Mouse (Mus musculus): Measurements from ENCODE around the gene Olfr1271. TPM values are rescaled to one million over a fixed set of nuclear protein-coding genes. Genes with fewer than 3 reads are reported as not detected.
"Not testable (repeated sequence)": the region's sequence is repeated elsewhere in the genome, so short reads cannot be mapped to it uniquely, and the experiment has no call there.

The Olfr1271 gene
- not detected for total RNA-seq (2021)

DNA sequence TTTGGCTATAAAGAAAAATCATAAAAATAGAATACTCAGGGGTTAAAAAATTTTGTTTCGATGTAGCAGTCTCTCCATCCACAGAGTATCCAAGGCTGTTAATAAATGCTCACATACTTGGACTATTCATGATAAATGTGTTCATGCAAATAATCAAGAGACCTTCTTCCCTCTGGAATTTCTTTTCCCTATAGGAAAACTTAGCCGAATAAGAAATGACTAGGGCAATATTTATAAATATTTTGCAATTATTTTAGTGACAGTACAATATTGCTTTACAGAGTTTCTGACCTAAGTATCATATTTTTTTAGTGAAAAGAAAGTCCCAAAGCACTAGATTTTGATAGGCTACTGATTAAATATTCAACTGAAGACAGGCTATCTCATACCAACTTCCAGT lies at the start of gene Olfr1271:
Gene Olfr1271, minus strand, starts transcription at position 101 of the 400 bp plus-strand sequence.
- intact Hi-C loops (cut with DNase I): no loop called here
- DNase-seq (ENCODE audit: low spot score in 2 of 2): no peak

DNA sequence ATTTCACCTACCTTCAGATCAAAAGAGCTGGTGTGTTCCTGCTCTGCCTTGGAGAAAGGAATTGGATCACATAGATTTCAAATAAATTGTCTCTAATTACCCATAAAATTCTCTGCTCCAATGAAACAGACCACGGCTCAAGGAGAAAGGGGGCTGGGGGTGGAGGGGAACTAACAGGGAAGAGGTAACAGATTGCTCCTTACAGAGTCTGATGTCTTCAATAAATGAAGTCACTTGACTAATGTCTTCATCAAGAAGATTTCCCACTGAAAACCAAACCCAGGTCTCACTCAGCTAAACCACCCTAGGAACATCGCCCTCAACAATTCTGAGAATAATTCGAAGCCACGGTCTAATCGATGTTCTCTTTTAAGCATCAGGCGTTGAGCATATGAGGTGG lies 21.9 kb upstream of the Olfr1271 start, which contains the start of gene Olfr1272:
Gene Olfr1272, minus strand, starts transcription at position 101 of the 400 bp plus-strand sequence.
- intact Hi-C loops (cut with DNase I): no loop called here
- DNase-seq (ENCODE audit: low spot score in 2 of 2): no peak

DNA sequence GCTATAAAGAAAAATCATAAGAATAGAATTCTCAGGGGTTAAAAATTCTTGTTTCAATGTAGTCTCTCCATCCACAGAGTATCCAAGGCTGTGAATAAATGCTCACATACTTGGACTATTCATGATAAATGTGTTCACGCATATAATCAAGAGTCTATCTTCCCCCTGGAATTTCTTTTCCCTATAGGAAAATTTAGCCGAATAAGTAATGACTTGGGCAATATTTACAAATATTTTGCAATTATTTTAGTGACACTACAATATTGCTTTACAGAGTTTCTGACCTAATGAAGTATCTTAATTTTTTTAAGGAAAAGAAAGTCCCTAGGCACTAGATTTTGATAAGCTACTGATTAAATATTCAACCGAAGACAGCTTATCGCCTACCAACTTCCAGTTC lies 13.3 kb downstream of the Olfr1271 start, which contains the start of gene Olfr142:
Gene Olfr142, minus strand, starts transcription at position 101 of the 400 bp plus-strand sequence.
- no peak for DNase-seq (ENCODE audit: low spot score in 2 of 2)
- intact Hi-C loops (cut with DNase I): no loop called here

DNA sequence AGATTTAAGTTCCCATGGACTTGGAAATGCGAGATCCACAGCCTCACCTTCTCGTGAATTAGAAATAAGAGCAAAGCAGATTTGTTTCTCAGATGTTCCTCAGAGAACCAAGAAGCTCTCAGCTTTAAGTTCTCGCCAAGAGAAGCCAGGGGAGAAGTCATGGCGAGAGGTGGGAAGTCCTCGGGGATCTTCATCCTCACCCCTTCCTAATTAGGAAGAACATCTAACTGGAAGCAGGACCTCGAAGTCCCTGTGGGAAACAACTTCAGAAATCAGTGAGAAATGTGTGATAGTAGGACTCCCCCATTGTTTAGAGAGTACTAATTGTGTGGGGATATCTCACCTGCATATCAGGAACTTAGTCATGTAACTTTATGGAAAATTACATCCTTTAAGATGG lies 46.4 kb downstream of the Olfr1271 start, which contains the start of gene Olfr1506:
Gene Olfr1506, minus strand, starts transcription at position 101 of the 400 bp plus-strand sequence.
- intact Hi-C loops (cut with DNase I); DNase-seq (ENCODE audit: low spot score in 2 of 2): not testable (repeated sequence)

Other genes with a start within 250 kb of the Olfr1271 start
- not detected for gene Olfr1264, start 245.5 kb downstream of the Olfr1271 start, total RNA-seq (2021)
- not detected for gene Olfr1265, start 235.7 kb downstream of the Olfr1271 start, total RNA-seq (2021)
- not detected for gene Olfr140, start 207.4 kb downstream of the Olfr1271 start, total RNA-seq (2021)
- not detected for gene Olfr1269, start 149.6 kb downstream of the Olfr1271 start, total RNA-seq (2021)
- not detected for gene Olfr32, start 128.7 kb downstream of the Olfr1271 start, total RNA-seq (2021)
- gene Olfr1270, start 117.9 kb downstream of the Olfr1271 start, total RNA-seq (2021): not detected
- gene Olfr1506, start 46.5 kb downstream of the Olfr1271 start, total RNA-seq (2021): under 1 TPM in 1 of 2 experiments, not detected in 1; 0.18 TPM
- not detected for gene Olfr142, start 13.4 kb downstream of the Olfr1271 start, total RNA-seq (2021)
- gene Olfr1272, start 21.8 kb upstream of the Olfr1271 start, total RNA-seq (2021): not detected
- under 1 TPM in 1 of 2 experiments, not detected in 1; 0.27 TPM for gene Gm13769, start 51.2 kb upstream of the Olfr1271 start, total RNA-seq (2021)
- not detected for gene Olfr1274-ps, start 127.7 kb upstream of the Olfr1271 start, total RNA-seq (2021)